Mouse (Mus musculus) retina, postnatal 7 days (tissue): ENCODE measurements around the gene Loxl4.

ENCODE experiments used
- DNase-seq: peaks from one replicate; pipeline ENCODE4 v3.0.0-alpha.2; 2012; ENCODE audit warnings: low read depth, low spot score

Loxl4 gene

GRCm38 (mm10) chr19:42612654-42613053, at the start of gene Loxl4:
Gene Loxl4 (minus strand): TSS chr19:42612813.
- no peak for DNase-seq

GRCm38 (mm10) chr19:42661430-42662164, 49.0 kb upstream of the Loxl4 start:
- no peak for DNase-seq

- DNase-seq = no peak
These were observed 47.6 kb upstream of the Loxl4 start for GRCm38 (mm10) chr19:42660244-42660565.

GRCm38 (mm10) chr19:42659354-42660243, 47.0 kb upstream of the Loxl4 start:
- DNase-seq = no peak

- DNase-seq = no peak
These were observed 46.0 kb upstream of the Loxl4 start for GRCm38 (mm10) chr19:42658435-42659135.

- DNase-seq = no peak
These were observed 45.2 kb upstream of the Loxl4 start for GRCm38 (mm10) chr19:42657769-42658168.

GRCm38 (mm10) chr19:42657306-42657705, 44.7 kb upstream of the Loxl4 start:
- no peak for DNase-seq

GRCm38 (mm10) chr19:42655006-42655405, 42.4 kb upstream of the Loxl4 start:
- DNase-seq = peak; percentile 56

GRCm38 (mm10) chr19:42653091-42653490, 40.5 kb upstream of the Loxl4 start:
- DNase-seq = no peak

- no peak for DNase-seq
These were observed 39.8 kb upstream of the Loxl4 start for GRCm38 (mm10) chr19:42652425-42652824.

GRCm38 (mm10) chr19:42640211-42640610, 27.6 kb upstream of the Loxl4 start:
- no peak for DNase-seq

- DNase-seq = no peak
These were observed 26.9 kb upstream of the Loxl4 start for GRCm38 (mm10) chr19:42639544-42639943.

- DNase-seq = no peak
These were observed 26.2 kb upstream of the Loxl4 start for GRCm38 (mm10) chr19:42638604-42639481.

GRCm38 (mm10) chr19:42636631-42637030, 24.0 kb upstream of the Loxl4 start:
- DNase-seq = no peak

- DNase-seq = no peak
These were observed 21.0 kb upstream of the Loxl4 start for GRCm38 (mm10) chr19:42633650-42634049.

GRCm38 (mm10) chr19:42632301-42632700, 19.7 kb upstream of the Loxl4 start:
- no peak for DNase-seq

GRCm38 (mm10) chr19:42631541-42631961, 18.9 kb upstream of the Loxl4 start:
- no peak for DNase-seq

GRCm38 (mm10) chr19:42628068-42628467, 15.5 kb upstream of the Loxl4 start:
- DNase-seq = no peak

GRCm38 (mm10) chr19:42613647-42614225, 1.1 kb upstream of the Loxl4 start:
- no peak for DNase-seq

GRCm38 (mm10) chr19:42613116-42613515, 503 bp upstream of the Loxl4 start:
- no peak for DNase-seq

- no peak for DNase-seq
These were observed 867 bp downstream of the Loxl4 start for GRCm38 (mm10) chr19:42611746-42612145.
